Mouse (Mus musculus) gastrocnemius, adult 18-20 months (tissue): ENCODE data around the gene Calcrl. TPM values are rescaled to one million over a fixed set of nuclear protein-coding genes. Genes with fewer than 3 reads are reported as not detected.
"Not testable (repeated sequence)": the region's sequence is repeated elsewhere in the genome, so short reads cannot be mapped to it uniquely, and the experiment has no call there.

Experiments used
- DNase-seq: peaks from one replicate; pipeline ENCODE4 v3.0.0; 2021; ENCODE audit warnings: low spot score
- total RNA-seq, 2 experiments: library from RNA; stranded (reverse); gene quantifications; 2 replicates each; pipeline ENCODE4 v1.2.3; 2021

Gene Calcrl
- total RNA-seq, 2 experiments from 2014 or later, result 11.1 TPM

DNA sequence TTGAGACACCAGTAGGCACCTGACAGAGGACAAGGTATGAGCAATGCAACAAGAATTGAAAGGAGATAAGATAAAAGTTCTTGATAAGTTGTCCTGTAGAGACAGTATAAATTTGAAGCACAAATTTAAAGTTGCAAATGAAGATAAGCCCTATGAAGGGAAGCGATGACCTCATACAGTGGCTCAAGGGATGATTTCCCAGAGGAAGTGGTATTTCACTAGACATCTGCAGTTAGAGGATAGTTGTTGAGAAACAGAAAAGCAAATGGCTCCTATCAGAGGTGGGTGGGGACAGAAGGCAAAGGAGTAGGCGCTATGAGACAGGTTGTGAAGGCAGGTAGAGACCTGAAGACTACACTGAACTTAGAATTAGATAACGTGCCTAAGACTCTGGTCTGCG lies 32.0 kb downstream of the Calcrl start:
- no peak for DNase-seq

DNA sequence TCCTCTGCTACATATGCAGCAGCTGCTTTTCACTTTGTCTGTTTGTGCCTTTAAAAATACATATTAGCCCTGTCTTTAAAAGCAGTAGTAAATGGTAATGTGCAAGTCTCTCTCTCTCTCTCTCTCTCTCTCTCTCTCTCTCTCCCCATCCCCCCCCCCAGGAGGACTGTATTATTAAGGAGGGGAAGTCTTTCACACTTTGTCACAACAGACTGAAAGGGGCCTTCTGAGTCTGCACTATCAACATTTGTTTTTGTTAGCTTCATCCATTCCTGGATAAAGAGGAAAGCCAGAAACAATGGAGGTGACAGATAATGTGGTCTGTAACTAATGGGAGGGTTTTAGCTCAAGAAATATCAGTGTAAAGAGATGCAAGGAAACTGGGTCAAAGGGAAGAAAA lies 36.1 kb downstream of the Calcrl start:
- DNase-seq, result no peak

DNA sequence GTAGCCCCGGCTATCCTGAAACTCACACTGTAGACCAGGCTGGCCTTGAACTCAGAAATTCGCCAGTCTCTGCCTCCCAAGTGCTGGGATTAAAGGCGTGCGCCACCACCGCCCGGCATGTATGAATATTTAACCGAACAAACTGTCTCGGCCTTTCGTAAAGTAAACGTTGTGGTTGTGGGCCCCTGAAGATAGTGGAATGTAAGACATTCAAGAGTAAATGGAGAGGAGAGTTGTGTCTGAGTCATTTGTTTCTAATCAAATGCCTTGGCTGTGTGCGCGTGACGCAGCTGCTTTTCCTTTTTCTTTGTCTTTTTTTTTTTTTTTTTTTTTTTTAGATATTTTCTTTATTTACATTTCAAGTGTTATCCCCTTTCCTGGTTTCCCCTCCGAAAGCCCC lies 36.7 kb downstream of the Calcrl start:
- DNase-seq, result not testable (repeated sequence)

DNA sequence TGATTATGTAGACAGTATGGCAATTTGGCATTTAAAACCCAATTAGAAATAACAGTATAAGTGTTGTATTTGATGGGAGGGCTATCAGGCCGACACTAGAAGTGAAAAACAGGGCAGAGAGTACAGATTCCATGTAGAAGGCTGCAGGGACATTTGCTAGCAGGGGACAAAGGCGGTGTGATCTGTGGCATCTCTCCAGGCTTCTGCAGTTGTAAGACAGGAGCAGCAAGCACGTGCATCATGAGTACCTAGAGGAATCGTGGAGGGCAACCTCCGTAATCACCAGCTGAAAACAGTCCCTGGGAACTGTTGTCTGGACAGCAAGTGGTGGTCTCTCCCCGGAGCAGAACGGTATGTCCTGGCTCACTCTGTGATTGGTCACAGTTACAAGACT lies 37.2 kb downstream of the Calcrl start:
- no peak for DNase-seq

DNA sequence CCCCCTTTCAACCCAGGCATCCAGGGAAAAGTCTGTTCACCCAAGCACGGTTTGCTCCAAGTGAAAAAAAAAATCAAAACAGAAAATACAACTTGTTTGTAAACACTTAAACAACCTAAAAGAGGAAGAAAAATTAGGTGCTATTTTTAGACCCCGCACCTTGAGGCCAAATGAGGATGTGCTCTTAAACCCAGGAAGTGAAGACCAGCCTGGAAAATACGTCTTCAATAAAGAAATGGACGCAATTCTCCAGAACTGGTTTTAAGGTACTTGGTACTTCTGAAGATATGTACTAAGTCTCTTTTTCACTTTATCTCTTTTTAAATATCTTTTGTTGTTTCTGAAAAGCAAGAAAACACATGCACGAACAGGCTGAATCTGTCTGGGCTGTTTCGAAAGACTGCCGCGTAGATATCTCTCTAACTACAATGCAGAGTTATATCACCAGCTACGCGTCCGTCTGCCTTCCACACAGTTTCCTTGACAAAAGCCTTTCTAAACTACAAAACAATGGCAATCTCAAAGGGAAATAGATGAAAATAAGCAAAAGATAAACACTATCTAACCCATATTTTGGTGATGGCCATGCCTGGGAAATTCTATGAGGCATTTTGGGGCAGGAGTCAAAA lies 37.7 kb downstream of the Calcrl start:
- no peak for DNase-seq

DNA sequence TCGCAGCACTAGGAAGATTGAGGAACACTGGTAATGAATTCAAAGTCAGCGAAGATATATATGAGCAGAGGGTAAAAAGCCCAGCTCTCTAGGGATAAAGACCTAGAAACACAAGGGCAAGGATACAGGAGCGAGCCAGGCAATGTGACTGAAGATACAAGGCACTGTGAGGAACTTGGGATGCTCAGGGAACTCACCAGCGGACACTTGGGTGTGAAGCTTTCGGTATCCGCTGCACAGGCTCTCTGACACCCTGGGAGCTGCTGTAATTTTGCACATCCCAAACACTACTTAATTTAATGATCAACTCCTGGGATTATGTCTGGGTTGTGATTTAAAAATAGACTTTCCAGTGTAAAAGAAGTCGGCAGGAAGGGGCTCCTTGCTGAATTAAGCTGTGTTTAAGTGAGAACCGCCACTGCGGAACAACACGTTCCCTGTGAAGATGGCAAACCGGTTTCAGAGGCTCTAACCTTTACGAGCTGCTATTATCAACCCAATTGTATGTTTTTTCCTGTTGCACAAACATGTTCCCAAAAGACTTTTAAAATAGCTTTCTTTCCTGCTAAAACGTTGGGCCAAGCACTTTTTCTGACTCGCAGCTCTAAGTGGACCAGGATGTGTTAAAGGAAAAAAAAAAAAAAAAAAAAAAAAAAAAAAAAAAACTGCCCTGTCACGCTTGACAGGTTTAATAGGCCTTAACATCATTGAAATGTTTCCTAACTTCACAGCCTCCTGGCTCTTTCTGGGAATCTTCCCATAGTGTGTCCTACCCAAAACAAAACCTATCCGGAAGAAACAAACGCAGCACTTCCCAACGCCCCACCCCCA lies 38.4 kb downstream of the Calcrl start:
- no peak for DNase-seq

DNA sequence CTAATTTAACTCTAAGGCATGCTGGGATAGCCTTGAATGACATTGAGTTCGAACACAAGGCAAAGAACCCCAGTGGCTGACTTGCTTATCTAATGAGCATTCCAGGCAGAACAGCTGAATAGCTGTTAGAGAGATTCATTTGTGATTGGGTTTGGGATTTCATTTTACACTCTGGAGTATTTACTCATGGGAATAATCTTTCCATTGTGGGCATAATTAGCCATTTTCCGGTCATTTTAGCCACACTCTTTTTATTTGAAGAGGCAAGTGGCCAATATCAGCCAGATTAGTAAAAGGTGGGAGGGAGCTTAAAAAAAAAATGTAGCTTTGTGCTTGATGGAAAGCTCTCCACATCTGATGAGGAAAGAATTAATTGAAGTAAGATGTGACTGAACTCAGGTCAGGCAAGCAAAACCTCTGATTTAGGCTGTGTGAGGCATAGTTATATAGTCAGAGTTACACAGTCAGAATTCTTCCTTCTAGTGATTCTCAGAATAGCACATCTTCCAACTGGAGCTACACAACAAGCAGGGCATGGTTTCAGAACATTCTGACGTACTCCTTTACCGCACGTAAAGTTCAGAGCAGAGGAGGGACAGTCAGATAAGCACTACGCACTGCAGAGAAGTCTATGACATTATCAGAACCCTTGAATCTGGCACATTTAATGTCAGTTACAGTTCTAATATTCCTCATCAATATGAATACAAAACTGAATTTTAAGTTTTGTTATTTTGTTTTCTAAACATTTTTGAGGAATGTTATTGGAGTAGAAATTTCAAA lies 40.1 kb downstream of the Calcrl start:
- DNase-seq, result no peak

DNA sequence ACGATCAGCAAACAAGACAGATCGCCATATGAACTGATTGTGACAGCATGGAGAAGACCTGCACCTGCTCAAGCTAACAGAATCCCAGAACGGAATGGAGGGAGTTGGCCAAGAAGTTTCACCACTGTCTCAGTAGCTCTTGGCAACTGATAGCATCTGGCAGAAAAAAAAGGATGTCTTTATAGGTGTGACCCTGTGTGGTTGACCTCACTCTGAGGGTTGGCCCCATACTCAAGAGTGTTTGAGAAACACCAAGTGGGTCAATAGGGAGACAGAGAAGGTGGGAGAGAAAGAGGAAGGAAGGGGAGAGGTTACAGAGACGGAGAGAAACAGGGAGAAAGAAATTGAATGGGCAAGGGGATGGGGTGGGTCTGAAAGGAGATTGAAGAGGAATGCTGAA lies 41.4 kb downstream of the Calcrl start:
- no peak for DNase-seq

DNA sequence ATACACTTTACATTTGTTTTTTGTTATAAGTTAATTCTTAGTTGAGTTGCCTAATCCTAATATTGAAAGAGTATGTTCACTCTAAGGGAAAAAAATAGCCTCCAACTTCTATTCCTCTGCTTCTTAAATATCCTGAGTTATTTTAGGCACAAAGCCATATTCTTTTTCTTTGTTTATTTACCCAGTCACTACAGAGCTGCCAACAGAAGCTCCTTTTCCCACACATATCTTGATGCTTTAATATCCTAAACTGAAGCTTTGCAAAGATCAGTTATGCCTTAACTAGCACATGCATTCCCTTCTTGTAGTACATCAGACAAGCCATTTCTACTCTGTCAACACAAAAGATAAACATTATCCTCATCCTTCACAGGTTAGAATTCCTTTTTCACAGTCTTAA lies 42.7 kb downstream of the Calcrl start:
- no peak for DNase-seq

DNA sequence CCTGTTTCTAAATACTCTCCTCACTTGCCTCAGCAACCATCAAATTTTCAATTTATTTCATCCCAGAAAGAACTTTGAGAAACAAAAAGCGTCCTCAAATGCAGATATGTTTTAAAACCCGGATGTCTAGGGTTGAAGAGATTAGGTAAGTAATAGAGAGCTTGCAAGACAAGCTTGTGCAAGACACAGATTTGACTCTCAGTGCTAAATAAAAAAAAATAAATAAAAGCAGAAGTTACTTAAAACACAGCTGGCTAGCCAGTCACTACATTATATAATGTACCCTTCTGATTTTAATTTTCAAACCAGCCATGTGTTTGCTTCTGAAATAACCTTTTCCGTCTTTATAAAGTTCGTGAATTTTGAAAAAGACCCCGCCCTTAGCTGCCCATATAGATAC lies 43.2 kb downstream of the Calcrl start:
- no peak for DNase-seq

DNA sequence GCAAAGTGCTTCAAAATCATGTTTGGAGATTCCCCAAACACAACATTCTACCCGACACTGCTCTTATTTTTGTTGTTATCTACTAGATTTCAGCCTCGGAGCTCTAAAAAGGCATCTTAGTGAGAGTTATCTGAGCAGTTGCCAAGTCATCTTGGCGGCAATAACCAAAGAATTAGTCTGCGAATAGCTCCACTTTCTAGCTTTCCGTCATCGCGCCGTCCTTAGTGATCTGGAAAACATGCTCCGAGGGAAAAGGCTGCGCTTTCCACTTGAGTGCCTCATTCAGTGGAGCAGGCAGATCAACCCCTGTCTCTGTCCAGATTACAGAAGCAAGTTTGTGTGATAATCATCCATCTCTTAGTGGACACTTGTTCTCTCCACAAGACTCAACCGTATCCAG lies 44.4 kb downstream of the Calcrl start:
- DNase-seq, result peak; percentile 48

DNA sequence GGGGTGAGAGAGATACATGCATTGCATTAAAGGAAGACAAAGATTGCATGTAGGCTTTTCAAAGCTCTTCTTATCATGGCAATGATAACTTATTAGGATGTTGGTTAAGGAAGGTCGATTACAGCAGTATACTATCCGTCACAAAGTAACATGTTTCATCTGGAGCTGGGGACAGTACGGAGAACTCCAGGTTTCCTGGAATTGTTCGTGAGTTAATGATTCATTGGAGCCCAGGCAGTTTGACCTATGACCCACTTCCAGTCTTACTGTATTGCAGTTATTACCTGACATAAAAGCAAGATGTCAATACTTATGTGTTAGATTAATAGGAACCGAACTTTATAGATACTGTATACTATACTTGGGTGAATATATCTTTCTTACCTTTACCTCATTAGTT lies 46.5 kb downstream of the Calcrl start:
- no peak for DNase-seq

DNA sequence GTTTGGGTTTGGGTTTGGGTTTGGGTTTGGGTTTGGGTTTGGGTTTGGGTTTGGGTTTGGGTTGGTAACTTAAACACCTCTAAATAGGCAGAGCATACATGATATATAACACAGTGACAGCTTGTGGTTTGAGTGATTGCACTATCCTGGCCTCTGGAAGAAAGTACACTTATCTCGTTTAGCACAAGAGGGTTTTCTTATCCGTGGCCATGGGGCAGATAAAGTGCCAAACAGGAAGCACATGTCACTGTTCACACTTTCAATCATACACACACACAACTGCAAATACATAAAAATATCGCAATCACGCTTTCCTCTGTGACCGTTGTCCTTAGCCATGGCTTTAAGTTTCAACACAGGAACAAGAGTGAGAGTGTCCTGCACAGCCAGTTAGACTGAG lies 56.0 kb downstream of the Calcrl start:
- no peak for DNase-seq

DNA sequence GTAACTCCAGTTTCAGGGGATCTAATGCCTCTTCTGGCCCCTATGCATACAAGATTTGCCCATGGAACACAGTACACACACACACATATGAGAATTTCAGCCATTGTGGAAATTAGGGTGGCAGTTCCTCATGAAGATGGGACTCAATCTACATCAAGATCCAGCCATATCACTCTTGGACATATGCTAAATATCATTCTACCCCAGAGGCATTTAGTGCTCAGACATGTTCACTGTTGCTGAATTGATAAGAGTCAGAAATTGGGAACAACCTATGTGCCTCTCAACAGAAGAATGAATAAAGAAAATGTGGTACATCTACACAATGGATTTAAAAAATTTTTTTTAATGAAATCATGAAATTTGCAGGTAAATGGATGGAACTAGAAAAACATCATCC lies 58.5 kb downstream of the Calcrl start:
- DNase-seq, result no peak

DNA sequence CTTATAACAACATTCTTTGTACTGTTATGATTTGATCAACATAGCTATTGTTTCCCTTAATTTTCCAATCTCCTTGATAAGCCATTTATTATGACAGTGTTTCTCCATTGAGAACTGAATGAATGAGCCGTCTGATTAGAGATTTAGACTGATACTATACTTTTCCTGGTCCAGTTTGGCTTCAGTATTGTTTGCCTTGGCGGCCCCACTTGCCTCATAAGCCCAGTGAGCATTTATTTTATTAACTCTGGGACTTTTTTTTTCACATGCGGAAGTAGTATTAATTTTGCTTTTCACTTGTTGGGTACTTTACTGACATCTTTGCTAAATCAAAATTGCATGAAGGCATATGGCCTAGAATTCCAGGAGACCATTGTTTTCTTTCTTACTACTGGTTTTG lies 59.9 kb downstream of the Calcrl start:
- no peak for DNase-seq

DNA sequence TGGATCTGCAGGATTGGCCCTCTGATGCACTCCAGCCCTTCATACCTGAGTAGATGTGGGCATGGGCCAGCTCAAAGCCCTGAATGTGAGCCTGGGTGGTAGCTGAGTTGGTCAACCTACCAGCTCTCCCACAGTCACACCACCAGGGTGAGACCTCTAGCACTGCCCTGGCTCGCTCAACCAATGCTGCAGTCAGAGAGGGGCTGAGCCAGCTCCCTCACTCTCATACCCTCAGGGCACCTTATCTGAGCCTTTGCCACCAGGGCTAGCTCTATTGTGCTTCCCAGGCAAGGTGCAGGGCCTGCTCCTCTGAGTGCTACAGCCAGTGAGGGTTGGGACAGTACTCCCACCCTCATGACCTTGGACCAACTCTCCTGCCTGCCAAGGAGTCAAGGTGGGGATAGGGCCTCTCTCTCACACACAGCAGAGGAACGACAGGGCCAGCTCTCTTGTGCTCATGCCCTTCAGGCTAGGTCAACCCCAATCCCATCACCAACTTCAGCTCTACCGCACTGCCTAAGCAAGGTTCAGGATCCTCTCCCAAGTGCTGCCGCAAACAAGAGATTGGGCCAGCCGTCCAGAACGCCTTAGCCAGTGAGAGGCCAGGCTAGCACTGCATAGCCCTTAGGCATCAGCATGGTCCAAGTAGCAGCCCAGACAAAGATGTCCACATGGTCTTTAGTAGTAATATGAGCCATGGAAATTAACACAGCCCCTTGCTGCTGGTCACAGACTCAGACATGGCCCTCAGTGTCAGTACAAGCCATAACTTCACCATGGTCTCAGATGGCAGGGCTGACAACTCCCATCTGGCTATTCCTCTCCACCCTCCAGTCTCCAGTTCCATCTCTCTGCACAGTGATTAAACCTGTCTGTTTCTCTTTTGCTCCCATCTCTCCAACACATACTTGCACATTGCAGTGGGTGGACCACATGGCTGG lies 62.2 kb downstream of the Calcrl start:
- DNase-seq, result no peak

DNA sequence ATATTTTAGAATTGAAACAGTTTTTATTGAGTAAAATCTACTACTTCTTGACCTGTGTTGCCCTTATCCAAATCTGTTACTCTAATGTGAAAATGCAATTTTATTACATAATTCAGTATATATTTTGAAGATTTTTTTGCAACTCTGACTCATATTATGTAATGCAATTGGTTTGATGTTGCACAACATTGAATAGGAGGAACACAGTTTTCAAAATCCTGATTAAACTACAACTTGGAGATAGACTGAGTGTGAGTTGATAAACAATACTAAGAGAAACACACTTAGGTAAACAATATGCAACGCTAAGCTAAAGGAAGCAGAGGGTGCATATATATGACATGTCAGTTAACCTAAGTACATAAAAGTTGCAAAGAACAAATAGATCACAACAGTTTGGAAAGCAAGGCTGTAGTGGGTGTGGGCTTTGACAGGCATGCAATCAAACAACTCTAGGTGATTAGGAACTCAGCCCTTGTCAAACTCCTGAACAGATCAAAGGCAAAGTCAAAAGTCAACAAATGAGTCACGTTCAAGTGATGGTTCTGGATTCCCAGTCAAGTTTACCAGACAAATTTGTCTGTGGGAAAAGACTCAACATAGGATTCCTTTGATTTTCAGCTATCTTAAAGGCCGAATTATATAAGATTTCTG lies 66.4 kb downstream of the Calcrl start:
- no peak for DNase-seq

DNA sequence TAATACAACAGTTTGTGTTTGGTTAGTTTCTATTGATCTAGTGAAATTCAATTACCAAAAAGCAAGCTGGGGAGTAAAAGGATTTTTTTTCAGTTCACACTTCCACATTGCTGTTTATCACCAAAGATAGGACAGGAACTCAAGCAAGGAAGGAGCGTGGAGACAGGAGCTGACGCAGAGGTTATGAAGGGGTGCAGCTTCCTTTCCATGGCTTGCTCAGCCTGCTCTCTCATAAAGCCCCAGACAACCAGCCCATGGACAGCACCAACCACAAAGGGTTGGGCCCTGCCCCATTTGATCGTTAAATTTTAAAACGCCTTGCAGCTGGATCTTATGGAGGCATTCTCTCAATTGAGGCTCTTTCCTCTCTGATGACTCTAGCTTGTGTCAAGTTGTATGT lies 69.9 kb downstream of the Calcrl start:
- no peak for DNase-seq

DNA sequence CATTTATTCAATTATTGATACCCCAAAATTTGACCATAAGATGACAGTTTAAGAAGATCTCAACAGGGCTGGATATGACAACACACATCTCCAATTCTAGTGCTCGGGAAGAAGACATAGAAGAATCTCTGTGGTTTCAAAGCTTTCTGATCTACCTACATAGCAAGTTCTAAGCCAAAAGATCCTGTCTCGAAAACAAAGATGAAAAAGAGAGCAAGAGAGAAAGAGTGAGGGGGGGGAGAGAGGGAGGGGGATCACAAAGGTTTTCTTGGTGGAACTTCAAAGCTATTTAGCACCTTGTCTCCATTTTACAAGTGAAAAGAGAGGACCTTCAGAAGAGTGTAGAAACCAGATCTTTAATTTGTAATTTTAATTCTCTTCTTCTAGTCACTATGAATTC lies 77.8 kb downstream of the Calcrl start:
- DNase-seq, result no peak

DNA sequence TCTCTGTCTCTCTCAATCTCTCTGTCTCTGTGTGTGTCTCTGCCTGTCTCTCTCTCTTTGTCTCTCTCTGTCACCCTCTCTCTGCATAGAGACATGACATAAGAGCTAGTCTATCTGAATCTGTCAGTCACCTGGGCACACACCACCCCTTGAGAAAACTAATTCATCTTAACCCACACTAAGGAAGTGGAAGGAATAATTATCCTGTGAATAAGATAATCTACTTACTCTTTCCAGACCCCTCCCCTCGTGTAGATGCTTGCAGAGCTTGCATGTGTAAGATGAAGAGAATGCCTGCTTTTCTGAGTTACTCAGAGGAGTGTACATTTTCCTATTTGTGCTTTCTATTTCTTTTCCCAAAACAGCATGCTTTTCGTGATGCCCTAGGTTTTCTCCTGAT lies 81.5 kb downstream of the Calcrl start:
- DNase-seq, result no peak
